Mouse (Mus musculus) forebrain, embryonic 16.5 days (tissue): ENCODE measurements at regions not wholly inside any gene's neighbourhood (a gene's known extent, or its start where the extent isn't known, plus 50 kb on each side); places are given as distances from the start of the nearest gene placed in this dataset.

Experiments
- ATAC-seq: fragments of 200-750 bp; cut with Nextera tagmentation; 2 replicates; pipeline ENCODE4 v1.8.0; 2017; ENCODE audit warnings: mild to moderate bottlenecking, moderate library complexity
- H3K27ac ChIP-seq: fragments of 300-500 bp; sonication (generic); 2 replicates; pipeline ENCODE4 v1.5.1; 2014; ENCODE audit warnings: low read length, control low read depth
- H3K27me3 ChIP-seq: fragments of 300-500 bp; sonication (generic); replicated peaks from 2 replicates; pipeline ENCODE4 v1.6.1; 2014; ENCODE audit warnings: low read length; ENCODE audit not compliant: control insufficient read depth, insufficient read depth
- H3K36me3 ChIP-seq: fragments of 300-500 bp; sonication (generic); 2 replicates; pipeline ENCODE4 v1.6.1; 2014; ENCODE audit not compliant: control insufficient read depth, insufficient read depth
- H3K4me1 ChIP-seq: fragments of 300-500 bp; sonication (generic); replicated peaks from 2 replicates; pipeline ENCODE4 v1.6.1; 2014; ENCODE audit warnings: low read length; ENCODE audit not compliant: control insufficient read depth, insufficient read depth
- H3K4me2 ChIP-seq: fragments of 300-500 bp; sonication (generic); 2 replicates; pipeline ENCODE4 v1.6.1; 2014; ENCODE audit warnings: mild to moderate bottlenecking, low read length, control low read depth
- H3K4me3 ChIP-seq: fragments of 300-500 bp; sonication (generic); replicated peaks from 2 replicates; pipeline ENCODE4 v1.5.1; 2014; ENCODE audit warnings: mild to moderate bottlenecking, low read length, control low read depth
- H3K9ac ChIP-seq: fragments of 300-500 bp; sonication (generic); replicated peaks from 2 replicates; pipeline ENCODE4 v1.6.1; 2014; ENCODE audit warnings: low read depth, low read length, control low read depth
- H3K9me3 ChIP-seq: fragments of 300-500 bp; sonication (generic); 2 replicates; pipeline ENCODE4 v1.6.1; 2016; ENCODE audit warnings: low read length; ENCODE audit not compliant: control insufficient read depth
- WGBS: fragments of 180-500 bp; shearing (Covaris S2); extraction: QIAGEN DNeasy Blood & Tissue Kit; methylation state at CpG from one replicate; pipeline ENCODE4 v1.1.7; 2014; 5-methylcytosine and 5-hydroxymethylcytosine counted together

DNA sequence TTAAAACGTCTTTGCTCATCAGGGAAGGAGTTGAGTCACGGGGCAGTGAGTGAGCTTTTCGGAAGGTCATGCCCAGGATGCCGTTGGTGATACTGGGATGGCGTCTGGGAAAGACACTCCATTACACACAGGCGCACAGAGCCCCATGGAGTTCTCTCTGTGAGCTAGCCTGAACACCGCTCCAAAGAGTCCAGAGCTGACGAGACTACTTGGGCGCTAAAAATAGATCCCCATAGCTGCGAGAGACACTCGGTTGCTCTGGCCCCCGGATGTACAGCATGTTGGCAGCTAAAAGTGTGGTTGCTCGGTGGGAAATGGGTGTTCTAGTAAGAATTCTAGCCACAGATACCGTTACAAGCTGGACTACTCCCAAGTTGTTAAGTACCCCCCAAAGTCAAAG, 306.5 kb upstream of the Pabpc6 start:
- Histone ChIP-seq H3K4me3 (no peak overlapping the region), H3K36me3 (no peaks in the 10 kb centered on the region), H3K27ac (no peak overlapping the region), H3K9me3 (no peaks in the 10 kb centered on the region), H3K9ac (no peak overlapping the region), H3K4me1 (peaks cover 11% of the 10 kb centered on the region), H3K4me2 (no peak overlapping the region), H3K27me3 (no peaks in the 10 kb centered on the region)
- no peak for ATAC-seq
- 84% methylated on average over 14 of the region's 14 CpGs for WGBS

DNA sequence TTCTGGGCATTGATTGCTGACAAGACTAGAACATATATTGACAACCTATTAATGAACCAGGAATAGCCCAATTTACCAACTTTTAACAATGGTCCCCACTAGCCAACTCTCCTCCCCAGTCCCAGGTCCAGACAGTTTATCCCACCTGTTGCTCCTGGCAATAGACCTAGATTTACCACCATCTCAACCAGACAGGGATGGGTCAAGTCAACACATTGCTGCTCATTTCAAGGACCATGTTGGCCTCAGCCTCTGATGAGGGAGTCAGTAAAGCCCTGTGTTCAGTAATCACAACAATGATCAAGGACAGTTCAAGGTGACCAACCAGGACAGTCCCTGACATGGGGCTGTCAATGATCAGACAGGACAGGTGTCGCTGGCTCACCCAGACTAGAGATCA, 305.6 kb upstream of the Pabpc6 start:
- peaks cover 11% of the 10 kb centered on the region for H3K4me1 ChIP-seq
- H3K27me3 ChIP-seq = no peaks in the 10 kb centered on the region
- no peaks in the 10 kb centered on the region for H3K9me3 ChIP-seq
- no peak overlapping the region for H3K4me2 ChIP-seq
- 83% methylated on average over 1 of the region's 1 CpGs for WGBS
- H3K36me3 ChIP-seq = no peaks in the 10 kb centered on the region
- no peak overlapping the region for H3K27ac ChIP-seq
- H3K4me3 ChIP-seq = no peak overlapping the region
- H3K9ac ChIP-seq = no peak overlapping the region
- no peak for ATAC-seq

DNA sequence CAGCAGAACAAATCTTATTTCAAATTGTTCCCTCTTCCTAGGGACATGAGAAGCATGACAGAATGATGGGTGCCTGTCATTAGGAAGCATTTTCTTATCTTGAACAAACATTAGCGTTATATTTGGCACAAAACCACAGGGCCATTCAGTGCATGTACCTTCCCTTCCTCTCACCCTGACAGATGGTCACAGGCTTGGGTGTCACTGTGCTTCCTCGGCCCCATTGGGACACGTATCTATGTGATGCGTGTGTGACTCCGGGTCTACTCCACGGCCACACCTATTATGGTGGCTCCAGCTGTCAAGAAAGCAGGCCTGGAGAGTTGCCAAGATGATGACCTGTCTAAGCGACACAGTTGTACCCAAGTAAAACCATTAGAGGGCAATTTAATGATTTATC, 298.5 kb upstream of the Pabpc6 start:
- H3K4me3 ChIP-seq = no peak overlapping the region
- ATAC-seq = no peak
- no peaks in the 10 kb centered on the region for H3K9me3 ChIP-seq
- 49% methylated on average over 7 of the region's 7 CpGs for WGBS
- no peak overlapping the region for H3K4me2 ChIP-seq
- H3K4me1 ChIP-seq = peaks cover 3% of the 10 kb centered on the region; the same call in 1 of the 2 replicates
- H3K27ac ChIP-seq = no peak overlapping the region
- H3K27me3 ChIP-seq = no peaks in the 10 kb centered on the region
- no peaks in the 10 kb centered on the region for H3K36me3 ChIP-seq
- no peak overlapping the region for H3K9ac ChIP-seq

DNA sequence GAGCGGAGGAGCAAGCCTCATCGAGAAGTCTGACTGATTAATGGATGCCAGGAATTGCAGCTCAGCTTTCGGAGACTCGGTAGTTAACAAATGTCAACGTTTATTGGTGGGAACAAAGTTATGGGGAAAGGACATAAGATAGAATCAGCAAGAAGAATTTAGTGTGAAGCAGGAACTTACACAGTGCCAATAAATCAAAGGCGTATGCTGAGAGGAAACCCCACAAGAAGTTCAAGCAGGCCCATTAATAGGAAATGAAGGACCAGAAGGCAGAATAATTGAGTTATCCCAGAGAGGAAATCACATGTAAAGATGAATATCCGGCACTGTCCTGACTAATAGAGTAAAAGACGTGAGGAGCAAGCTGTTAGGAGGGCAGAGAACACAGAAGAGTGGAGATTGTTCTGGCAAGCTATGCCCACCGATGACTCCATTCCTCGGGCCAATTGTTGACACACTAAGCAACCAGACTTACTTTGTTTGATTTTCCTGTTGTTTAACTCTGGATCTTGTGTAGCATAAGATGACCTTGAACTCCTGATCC, 293.4 kb upstream of the Pabpc6 start:
- no peak overlapping the region for H3K4me2 ChIP-seq
- H3K4me1 ChIP-seq = peaks cover 1% of the 10 kb centered on the region; the same call in 1 of the 2 replicates
- H3K9ac ChIP-seq = no peak overlapping the region
- no peaks in the 10 kb centered on the region for H3K36me3 ChIP-seq
- ATAC-seq = no peak
- H3K27ac ChIP-seq = no peak overlapping the region
- H3K9me3 ChIP-seq = no peaks in the 10 kb centered on the region
- 92% methylated on average over 10 of the region's 10 CpGs for WGBS
- H3K4me3 ChIP-seq = no peak overlapping the region
- no peaks in the 10 kb centered on the region for H3K27me3 ChIP-seq

DNA sequence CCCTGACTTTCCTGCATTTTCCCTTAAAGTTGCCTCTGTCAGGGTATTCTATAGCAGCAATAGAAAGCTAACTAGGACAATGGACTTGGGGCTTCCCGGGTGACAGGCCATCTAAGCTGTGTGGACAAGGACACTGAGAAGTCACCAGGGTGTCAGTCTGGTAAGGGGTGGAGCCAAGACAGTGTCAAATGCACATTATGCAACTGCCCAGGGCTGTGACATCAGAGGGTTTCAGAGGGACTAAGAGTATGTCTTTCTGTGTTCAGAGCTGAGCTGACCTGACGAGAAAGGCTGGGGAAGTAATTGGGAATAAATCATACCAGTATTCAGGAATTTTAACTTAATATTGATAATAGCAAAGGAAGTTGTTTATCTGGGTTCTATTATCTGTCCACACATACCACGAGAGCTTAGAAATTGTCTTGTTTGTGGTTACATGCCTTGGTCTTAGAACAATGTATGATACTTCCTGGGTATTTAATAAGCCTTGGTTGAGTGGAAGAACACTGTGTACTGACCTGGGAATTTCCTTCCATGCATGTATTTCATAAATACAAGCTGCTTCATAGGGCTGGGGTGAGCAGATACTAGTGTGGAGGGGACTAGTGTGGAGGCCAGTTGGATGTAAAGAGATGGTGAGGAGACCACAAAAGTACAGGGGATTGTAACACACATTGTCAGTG, 279.6 kb upstream of the Pabpc6 start:
- no peaks in the 10 kb centered on the region for H3K27me3 ChIP-seq
- H3K27ac ChIP-seq = no peak overlapping the region
- no peaks in the 10 kb centered on the region for H3K9me3 ChIP-seq
- H3K36me3 ChIP-seq = no peaks in the 10 kb centered on the region
- no peaks in the 10 kb centered on the region for H3K4me1 ChIP-seq
- no peak overlapping the region for H3K4me2 ChIP-seq
- 83% methylated on average over 3 of the region's 3 CpGs for WGBS
- no peak overlapping the region for H3K9ac ChIP-seq
- no peak for ATAC-seq
- H3K4me3 ChIP-seq = no peak overlapping the region

DNA sequence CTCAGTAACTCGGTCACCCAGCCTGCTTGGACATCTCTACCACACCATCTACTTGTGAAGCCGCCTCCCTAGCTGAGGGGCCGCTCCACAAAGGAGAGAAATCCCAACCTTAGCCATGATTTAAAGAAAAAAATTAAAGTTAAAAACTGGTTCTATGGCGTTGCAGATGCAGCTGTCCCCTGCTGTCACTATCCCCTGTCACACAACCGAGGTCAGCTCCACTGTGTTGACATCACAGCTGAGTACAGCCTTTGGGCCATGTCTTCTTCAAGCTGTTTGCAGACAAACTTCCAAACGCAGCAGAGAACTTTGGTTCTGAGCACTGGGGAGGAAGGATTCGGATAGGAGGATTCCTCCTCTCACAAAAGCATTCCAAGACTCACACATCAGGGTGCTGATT, 278.1 kb upstream of the Pabpc6 start:
- ATAC-seq = no peak
- WGBS = 88% methylated on average over 7 of the region's 7 CpGs
- Histone ChIP-seq H3K36me3 (no peaks in the 10 kb centered on the region), H3K27ac (no peak overlapping the region), H3K9ac (no peak overlapping the region), H3K4me3 (no peak overlapping the region), H3K4me1 (no peaks in the 10 kb centered on the region), H3K27me3 (no peaks in the 10 kb centered on the region), H3K4me2 (no peak overlapping the region), H3K9me3 (no peaks in the 10 kb centered on the region)

DNA sequence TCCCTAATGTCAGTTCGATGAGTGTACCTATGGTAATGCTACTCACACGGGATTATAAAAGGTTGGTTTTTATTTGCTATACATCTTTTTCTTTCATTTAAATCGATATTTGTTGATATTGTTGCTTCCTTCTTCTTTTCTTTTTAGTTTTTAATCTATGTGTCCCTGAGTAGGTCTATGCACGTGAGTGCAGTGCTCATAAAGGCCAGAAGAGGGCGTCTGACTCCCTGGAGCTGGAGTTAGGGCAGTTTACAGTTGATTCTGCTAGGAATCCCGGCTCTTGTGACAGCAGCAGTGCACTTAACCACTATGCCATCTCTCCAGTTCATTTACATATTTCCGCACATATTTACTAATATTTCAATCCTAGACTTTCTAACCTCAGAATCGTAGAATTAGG, 275.0 kb upstream of the Pabpc6 start:
- H3K27me3 ChIP-seq = no peaks in the 10 kb centered on the region
- no peak overlapping the region for H3K4me3 ChIP-seq
- 89% methylated on average over 8 of the region's 8 CpGs for WGBS
- no peaks in the 10 kb centered on the region for H3K36me3 ChIP-seq
- no peak overlapping the region for H3K4me2 ChIP-seq
- no peak for ATAC-seq
- no peak overlapping the region for H3K27ac ChIP-seq
- H3K4me1 ChIP-seq = no peaks in the 10 kb centered on the region
- no peaks in the 10 kb centered on the region for H3K9me3 ChIP-seq
- H3K9ac ChIP-seq = no peak overlapping the region

DNA sequence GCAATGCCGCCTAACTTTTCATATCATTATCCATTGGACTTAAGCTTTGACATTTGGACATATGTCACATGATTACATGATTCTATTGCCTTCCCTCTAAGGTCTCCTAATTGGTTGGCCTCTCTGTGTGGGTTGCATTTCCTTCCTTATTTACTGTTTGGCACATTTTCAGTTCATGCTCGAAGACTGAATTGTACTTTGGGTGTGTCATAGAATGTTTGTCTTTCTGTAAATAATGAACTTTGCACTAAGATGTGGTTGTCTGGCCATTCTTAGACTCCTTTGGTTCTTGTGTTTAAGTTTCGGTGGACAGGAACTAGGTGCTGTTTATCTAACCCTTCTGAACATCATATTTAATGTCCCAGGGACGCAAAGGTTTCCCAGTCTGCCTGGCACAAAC, 272.7 kb upstream of the Pabpc6 start:
- Histone ChIP-seq H3K27ac (no peak overlapping the region), H3K4me1 (no peaks in the 10 kb centered on the region), H3K36me3 (no peaks in the 10 kb centered on the region), H3K4me3 (no peak overlapping the region), H3K9me3 (no peaks in the 10 kb centered on the region), H3K4me2 (no peak overlapping the region), H3K9ac (no peak overlapping the region), H3K27me3 (no peaks in the 10 kb centered on the region)
- ATAC-seq = no peak
- 90% methylated on average over 4 of the region's 4 CpGs for WGBS

DNA sequence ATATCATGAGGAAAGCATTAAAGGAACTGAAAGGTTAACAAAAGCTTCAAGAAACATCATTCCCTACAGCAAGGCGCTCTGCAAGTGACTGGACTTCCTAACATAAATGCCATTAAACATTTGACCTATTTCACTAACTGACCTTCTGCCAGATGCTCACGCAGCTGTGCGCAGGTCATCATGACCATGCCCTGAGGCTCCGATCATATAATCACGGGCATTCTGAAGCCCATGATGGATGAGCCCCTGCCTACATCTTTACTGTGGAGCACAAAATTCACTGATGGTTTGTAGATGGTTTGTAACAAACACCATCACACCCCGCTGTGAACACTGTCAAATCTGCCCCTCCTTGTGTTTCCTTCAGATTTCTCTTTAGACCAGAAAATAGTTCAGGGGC, 270.1 kb upstream of the Pabpc6 start:
- Histone ChIP-seq H3K4me1 (no peaks in the 10 kb centered on the region), H3K4me2 (no peak overlapping the region), H3K27me3 (no peaks in the 10 kb centered on the region), H3K4me3 (no peak overlapping the region), H3K36me3 (no peaks in the 10 kb centered on the region), H3K9me3 (no peaks in the 10 kb centered on the region), H3K9ac (no peak overlapping the region), H3K27ac (no peak overlapping the region)
- no peak for ATAC-seq
- 89% methylated on average over 6 of the region's 6 CpGs for WGBS

DNA sequence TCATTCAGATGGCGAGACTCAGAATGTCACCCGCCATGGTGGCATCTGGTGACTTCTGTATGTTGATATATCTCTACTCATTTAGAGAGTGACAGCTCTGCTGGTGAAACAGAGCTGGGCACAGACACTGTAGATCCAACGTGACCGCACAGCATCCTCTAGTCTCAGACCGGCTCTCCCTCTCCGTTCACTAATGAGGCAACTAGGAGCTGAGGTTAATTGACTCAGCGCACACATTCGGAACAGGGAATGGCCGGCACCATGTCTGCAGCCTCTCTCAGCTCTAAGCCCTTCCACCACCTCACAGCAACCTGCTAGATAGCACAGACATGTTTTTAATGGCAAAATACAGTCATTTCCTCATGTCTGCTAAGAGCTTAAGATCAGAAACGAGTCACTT, 268.9 kb upstream of the Pabpc6 start:
- Histone ChIP-seq H3K9me3 (no peaks in the 10 kb centered on the region), H3K4me2 (no peak overlapping the region), H3K27me3 (no peaks in the 10 kb centered on the region), H3K27ac (no peak overlapping the region), H3K4me3 (no peak overlapping the region), H3K9ac (no peak overlapping the region), H3K4me1 (no peaks in the 10 kb centered on the region), H3K36me3 (no peaks in the 10 kb centered on the region)
- ATAC-seq = no peak; the same call in 1 of the 2 replicates
- 45% methylated on average over 10 of the region's 10 CpGs for WGBS
